Mouse (Mus musculus): ENCODE results near the gene Urgcp.

- no peak for TF ChIP-seq CTCF (conservative IDR thresholded peaks at IDR 0.05; ENCODE audit: low read length)
- no peak for TF ChIP-seq NANOG (IDR thresholded peaks at IDR 0.05; ENCODE audit: borderline replicate concordance, low read length)
Measured at GRCm38 (mm10) chr11:5761820-5762632, at the start of gene Urgcp.

Data from E14TG2a.4 (cell line).